ENCODE assay signal across 11 mouse cellular contexts in genomic region chr2:35267156-35267875, GRCm38 (mm10). TPM values are rescaled to one million over a fixed set of nuclear protein-coding genes. Genes with fewer than 3 reads are reported as not detected.
A peak's percentile ranks its signal among the peaks of the same experiment; 100 is the strongest.
DNase-seq lines count a peak whose midpoint lies in the region; ATAC-seq and TF ChIP-seq lines count a peak whose summit lies in the region.
"Had no signal": no experiment of that assay in that cellular context is flagged by ENCODE, and none has a peak within 500 bp of the region (broad histone marks: within the 10 kb centered on the region; RNA-seq: fewer than 3 reads in every experiment).

No protein-coding gene starts in this region.

- no peak for DNase-seq in embryonic facial prominence, embryonic 10.5 days (ENCODE audit: low spot score)
- peak; percentile 91 for DNase-seq in lung, postnatal 0 days (ENCODE audit: low spot score)
- DNase-seq in thymus, postnatal 0 days (ENCODE audit: low spot score) = no peak
- DNase-seq in thymus, postnatal 14 days = no peak
- no peak for DNase-seq in spleen, postnatal 10 days (ENCODE audit: low spot score in 2 of 2)
- DNase-seq: adrenal gland, adult 8-10 months; cerebellum, adult 2 months had no signal

- TF ChIP-seq POLR2A in ES-Bruce4 (IDR thresholded peaks at IDR 0.05; ENCODE audit: insufficient read depth, low read length) = no peak

- H3K4me1 ChIP-seq in ES-Bruce4 (ENCODE audit: control insufficient read depth, insufficient read depth, low read length) = peaks cover 8% of the 10 kb centered on the region
- H3K4me1 ChIP-seq in embryonic facial prominence, embryonic 10.5 days = peaks cover 54% of the 10 kb centered on the region
- peaks cover 27% of the 10 kb centered on the region for H3K4me1 ChIP-seq in kidney, embryonic 16.5 days (ENCODE audit: insufficient read depth, low read length)
- H3K4me1 ChIP-seq in lung, postnatal 0 days (ENCODE audit: insufficient read depth, low read depth, low read length) = peaks cover 39% of the 10 kb centered on the region; the same call in 1 of the 2 replicates

- no peaks in the 10 kb centered on the region for H3K36me3 ChIP-seq in ES-Bruce4 (ENCODE audit: control insufficient read depth, insufficient read depth, low read length, poor library complexity, severe bottlenecking)
- no peaks in the 10 kb centered on the region for H3K36me3 ChIP-seq in embryonic facial prominence, embryonic 10.5 days (replicated peaks)
- H3K36me3 ChIP-seq in kidney, embryonic 16.5 days (ENCODE audit: insufficient read depth, low read length) = no peaks in the 10 kb centered on the region
- no peaks in the 10 kb centered on the region for H3K36me3 ChIP-seq in lung, postnatal 0 days (ENCODE audit: insufficient read depth, low read length)
- H3K36me3 ChIP-seq: hindbrain, embryonic 10.5 days had no signal

- H3K4me3 ChIP-seq in ES-Bruce4 (ENCODE audit: low read depth, low read length) = no peak overlapping the region
- no peak overlapping the region for H3K4me3 ChIP-seq in embryonic facial prominence, embryonic 10.5 days
- no peak overlapping the region for H3K4me3 ChIP-seq in kidney, embryonic 16.5 days (ENCODE audit: low read length)
- H3K4me3 ChIP-seq in lung, postnatal 0 days (ENCODE audit: low read depth, low read length) = no peak overlapping the region
- H3K4me3 ChIP-seq: hindbrain, embryonic 10.5 days had no signal

- no peak overlapping the region for H3K9ac ChIP-seq in ES-Bruce4 (ENCODE audit: low read depth, poor library complexity, severe bottlenecking)
- no peak overlapping the region for H3K9ac ChIP-seq in kidney, embryonic 16.5 days (replicated peaks; ENCODE audit: low read length)
- H3K9ac ChIP-seq in lung, postnatal 0 days (replicated peaks; ENCODE audit: low read depth) = no peak overlapping the region
- H3K9ac ChIP-seq: liver, embryonic 14.5 days had no signal

- WGBS in embryonic facial prominence, embryonic 10.5 days = 81% methylated on average over 13 of the region's 13 CpGs
- 71% methylated on average over 13 of the region's 13 CpGs for WGBS in kidney, embryonic 16.5 days
- WGBS in lung, postnatal 0 days = 64% methylated on average over 12 of the region's 13 CpGs

- H3K4me2 ChIP-seq in kidney, embryonic 16.5 days (replicated peaks; ENCODE audit: low read depth, low read length) = no peak overlapping the region
- H3K4me2 ChIP-seq in lung, postnatal 0 days (replicated peaks; ENCODE audit: low read depth, low read length) = peak overlapping the region; percentile 36

- no peaks in the 10 kb centered on the region for H3K27me3 ChIP-seq in ES-Bruce4 (ENCODE audit: control insufficient read depth, insufficient read depth, low read length, poor library complexity, severe bottlenecking)
- H3K27me3 ChIP-seq in embryonic facial prominence, embryonic 10.5 days (replicated peaks; ENCODE audit: low read depth, poor library complexity, severe bottlenecking) = no peaks in the 10 kb centered on the region
- H3K27me3 ChIP-seq in kidney, embryonic 16.5 days (ENCODE audit: insufficient read depth, low read length) = no peaks in the 10 kb centered on the region
- no peaks in the 10 kb centered on the region for H3K27me3 ChIP-seq in lung, postnatal 0 days (replicated peaks; ENCODE audit: insufficient read depth, low read length)

- no peak overlapping the region for H3K27ac ChIP-seq in ES-Bruce4 (ENCODE audit: insufficient read depth, low read length)
- H3K27ac ChIP-seq in embryonic facial prominence, embryonic 10.5 days (replicated peaks) = peak overlapping the region; percentile 15; the same call in 1 of the 2 replicates
- peak overlapping the region; percentile 59 for H3K27ac ChIP-seq in kidney, embryonic 16.5 days (ENCODE audit: low read length)
- peak overlapping the region; percentile 95 for H3K27ac ChIP-seq in lung, postnatal 0 days (ENCODE audit: low read length)
- H3K27ac ChIP-seq: hindbrain, embryonic 10.5 days; liver, embryonic 14.5 days had no signal

- H3K9me3 ChIP-seq in ES-Bruce4 (replicated peaks; ENCODE audit: control insufficient read depth, insufficient read depth, low read length, poor library complexity, severe bottlenecking) = no peaks in the 10 kb centered on the region
- H3K9me3 ChIP-seq in embryonic facial prominence, embryonic 10.5 days = no peaks in the 10 kb centered on the region
- H3K9me3 ChIP-seq in kidney, embryonic 16.5 days (ENCODE audit: low read length) = no peaks in the 10 kb centered on the region
- H3K9me3 ChIP-seq in lung, postnatal 0 days (ENCODE audit: low read length) = no peaks in the 10 kb centered on the region
- H3K9me3 ChIP-seq: hindbrain, embryonic 10.5 days had no signal

- TF ChIP-seq EP300 in ES-Bruce4 (IDR thresholded peaks at IDR 0.05; ENCODE audit: insufficient read depth, low read depth, low read length) = peak; percentile 70; the same call in 1 of the 2 replicates
- TF ChIP-seq EP300 in lung, postnatal 0 days (IDR thresholded peaks at IDR 0.05) = peak; percentile 81

- no peak for TF ChIP-seq CTCF in ES-Bruce4 (IDR thresholded peaks at IDR 0.05; ENCODE audit: low read depth, low read length)
- no peak for TF ChIP-seq CTCF in lung, postnatal 0 days (IDR thresholded peaks at IDR 0.05)

- ATAC-seq in kidney, embryonic 16.5 days (ENCODE audit: low FRiP score, low TSS enrichment) = no peak
- peak; percentile 73 for ATAC-seq in lung, postnatal 0 days

RNA-seq across cellular contexts. Expression of gene Gsn, which starts 11.1 kb away (rescaled TPM):
- 46.9 and 48.8 TPM in 2 replicates for polyA plus RNA-seq in ES-Bruce4 (2011; ENCODE audit: insufficient read depth, insufficient read length, low read depth, missing spikeins)
- 13.6 and 18.9 TPM in 2 replicates for polyA plus RNA-seq in embryonic facial prominence, embryonic 10.5 days (2016; fragmentation: Nextera tagmentation; extraction: Ambion mirVana)
- polyA plus RNA-seq in kidney, embryonic 16.5 days (2015; fragmentation: Nextera tagmentation; extraction: Ambion mirVana) = 149 and 165 TPM in 2 replicates
- polyA plus RNA-seq in lung, postnatal 0 days (2015; fragmentation: Nextera tagmentation; extraction: Ambion mirVana) = 956 and 1,007 TPM in 2 replicates
- 139 TPM in 2 replicates for polyA plus RNA-seq in thymus, postnatal 0 days (2015; fragmentation: Nextera tagmentation; extraction: Ambion mirVana)
